Mouse (Mus musculus) limb, embryonic 15.5 days (tissue): Measurements from ENCODE around the gene Prkch. TPM values are rescaled to one million over a fixed set of nuclear protein-coding genes. Genes with fewer than 3 reads are reported as not detected.

Experiments used
- ATAC-seq: fragments of 200-750 bp; cut with Nextera tagmentation; 2 replicates; pipeline ENCODE4 v1.8.0; 2017; ENCODE audit warnings: low read depth, moderate TSS enrichment; ENCODE audit not compliant: insufficient number of reproducible peaks, low FRiP score, low TSS enrichment
- H3K27ac ChIP-seq: fragments of 300-500 bp; sonication (generic); 2 replicates; pipeline ENCODE4 v1.5.1; 2015; ENCODE audit warnings: moderate library complexity, mild to moderate bottlenecking, inconsistent platforms
- H3K27me3 ChIP-seq: fragments of 300-500 bp; sonication (generic); 2 replicates; pipeline ENCODE4 v1.6.1; 2015; ENCODE audit warnings: inconsistent platforms
- H3K36me3 ChIP-seq: fragments of 300-500 bp; sonication (generic); 2 replicates; pipeline ENCODE4 v1.6.1; 2015; ENCODE audit warnings: inconsistent platforms
- H3K4me1 ChIP-seq: fragments of 300-500 bp; sonication (generic); 2 replicates; pipeline ENCODE4 v1.6.1; 2015; ENCODE audit warnings: inconsistent platforms
- H3K4me2 ChIP-seq: fragments of 300-500 bp; sonication (generic); 2 replicates; pipeline ENCODE4 v1.6.1; 2015; ENCODE audit warnings: mild to moderate bottlenecking, inconsistent platforms
- H3K4me3 ChIP-seq: fragments of 300-500 bp; sonication (generic); 2 replicates; pipeline ENCODE4 v1.5.1; 2015; ENCODE audit warnings: mild to moderate bottlenecking, inconsistent platforms
- H3K9ac ChIP-seq: fragments of 300-500 bp; sonication (generic); 2 replicates; pipeline ENCODE4 v1.6.1; 2015; ENCODE audit warnings: inconsistent platforms
- H3K9me3 ChIP-seq: fragments of 300-500 bp; sonication (generic); 2 replicates; pipeline ENCODE4 v1.6.1; 2016; ENCODE audit warnings: inconsistent platforms
- WGBS: fragments of 180-500 bp; shearing (Covaris S2); methylation state at CpG from one replicate; pipeline ENCODE4 v1.1.7; 2015; 5-methylcytosine and 5-hydroxymethylcytosine counted together
- polyA plus RNA-seq: library from polyadenylated mRNA; unstranded; fragments of >200 nt; fragmentation: Nextera tagmentation; extraction: Ambion mirVana; gene quantifications from 2 replicates; pipeline ENCODE4 v1.2.1, GENCODE M21; 2015

The Prkch gene
- polyA plus RNA-seq, 1 experiment from 2014 or later: 18.2 TPM

DNA sequence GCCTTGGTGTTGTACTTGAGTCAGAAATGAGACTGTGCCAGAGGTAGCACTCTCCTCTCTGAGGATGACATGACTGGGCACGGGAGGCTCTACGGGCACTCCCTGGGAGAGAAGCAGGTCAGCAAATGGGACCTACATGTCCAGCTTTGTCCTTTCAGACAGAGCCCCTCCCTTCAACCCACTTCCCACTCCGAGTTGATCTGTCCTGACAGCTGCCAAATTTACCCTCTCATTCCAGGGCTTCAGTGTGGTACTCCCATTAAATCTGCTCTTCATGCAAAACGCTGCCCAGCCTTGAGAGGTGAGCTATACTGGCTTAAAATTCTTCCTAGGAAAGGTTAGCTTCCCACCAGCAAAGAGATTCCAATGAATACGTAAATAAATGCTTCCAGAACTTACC, 215.1 kb downstream of the Prkch start:
- WGBS: 72% methylated on average over 5 of the region's 5 CpGs
- no peak for ATAC-seq
- H3K9ac ChIP-seq: no peak overlapping the region
- no peak overlapping the region for H3K4me3 ChIP-seq
- no peak overlapping the region for H3K4me2 ChIP-seq
- H3K27me3 ChIP-seq: no peaks in the 10 kb centered on the region
- H3K4me1 ChIP-seq: peaks cover 26% of the 10 kb centered on the region
- no peaks in the 10 kb centered on the region for H3K36me3 ChIP-seq
- no peaks in the 10 kb centered on the region for H3K9me3 ChIP-seq
- H3K27ac ChIP-seq: no peak overlapping the region

DNA sequence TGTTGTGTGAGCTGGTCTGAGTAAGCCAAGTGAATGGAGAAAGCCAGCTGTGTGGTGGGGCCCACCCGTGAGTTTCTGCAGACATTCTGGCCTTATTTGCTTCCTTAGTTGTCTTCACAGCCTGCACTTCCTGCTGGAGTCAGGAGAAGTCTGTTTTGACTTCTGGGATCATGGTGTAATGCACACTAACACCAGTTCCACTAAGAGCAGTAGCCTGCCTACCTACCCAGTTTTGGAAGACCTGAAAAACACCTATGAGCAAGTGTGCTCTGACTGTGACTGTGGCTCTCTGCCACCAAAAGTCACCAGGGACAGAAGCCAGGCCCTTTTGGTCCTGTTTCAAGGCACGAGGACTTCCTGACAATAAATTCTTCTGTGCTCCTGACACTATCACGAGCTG, 216.3 kb downstream of the Prkch start:
- H3K27ac ChIP-seq: no peak overlapping the region
- WGBS: 25% methylated on average over 3 of the region's 3 CpGs
- H3K4me3 ChIP-seq: no peak overlapping the region
- no peaks in the 10 kb centered on the region for H3K27me3 ChIP-seq
- peaks cover 17% of the 10 kb centered on the region for H3K4me1 ChIP-seq
- H3K4me2 ChIP-seq: no peak overlapping the region
- no peak overlapping the region for H3K9ac ChIP-seq
- H3K36me3 ChIP-seq: no peaks in the 10 kb centered on the region
- ATAC-seq: no peak
- no peaks in the 10 kb centered on the region for H3K9me3 ChIP-seq

- Histone ChIP-seq H3K27ac (no peak overlapping the region), H3K4me3 (no peak overlapping the region), H3K9ac (no peak overlapping the region), H3K9me3 (no peaks in the 10 kb centered on the region), H3K4me1 (peaks cover 17% of the 10 kb centered on the region), H3K27me3 (no peaks in the 10 kb centered on the region), H3K36me3 (no peaks in the 10 kb centered on the region), H3K4me2 (no peak overlapping the region)
- ATAC-seq: no peak
- 71% methylated on average over 8 of the region's 8 CpGs for WGBS
Measured at GRCm38 (mm10) chr12:73801845-73802244, 217.2 kb downstream of the Prkch start.

GRCm38 (mm10) chr12:73802379-73803057, 217.9 kb downstream of the Prkch start:
- no peaks in the 10 kb centered on the region for H3K27me3 ChIP-seq
- H3K27ac ChIP-seq: no peak overlapping the region
- no peaks in the 10 kb centered on the region for H3K36me3 ChIP-seq
- peaks cover 15% of the 10 kb centered on the region for H3K4me1 ChIP-seq
- H3K9ac ChIP-seq: no peak overlapping the region
- H3K4me3 ChIP-seq: no peak overlapping the region
- no peak overlapping the region for H3K4me2 ChIP-seq
- no peak for ATAC-seq
- WGBS: 31% methylated on average over 10 of the region's 10 CpGs
- no peaks in the 10 kb centered on the region for H3K9me3 ChIP-seq

DNA sequence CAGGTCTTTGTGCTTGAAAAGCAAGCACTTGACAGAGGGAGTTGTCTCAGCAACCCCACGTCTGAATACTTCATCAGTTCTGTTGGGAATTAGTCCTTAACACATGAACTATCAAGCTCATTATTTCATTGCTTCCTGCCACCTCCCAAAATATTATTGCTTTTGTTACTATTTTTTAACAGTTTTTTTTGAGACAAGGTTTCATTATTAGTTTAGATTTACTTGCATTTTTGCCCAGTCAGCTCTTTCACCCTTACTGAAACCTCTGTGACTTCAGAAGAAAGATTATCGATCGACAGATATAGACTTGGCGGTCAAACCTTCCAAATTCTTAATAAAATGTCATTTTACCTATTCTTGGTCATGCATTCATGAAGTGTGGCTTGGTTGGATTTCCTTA, 219.3 kb downstream of the Prkch start:
- H3K4me2 ChIP-seq: no peak overlapping the region
- H3K4me1 ChIP-seq: peaks cover 15% of the 10 kb centered on the region
- H3K36me3 ChIP-seq: no peaks in the 10 kb centered on the region
- H3K27me3 ChIP-seq: no peaks in the 10 kb centered on the region
- no peak overlapping the region for H3K9ac ChIP-seq
- H3K9me3 ChIP-seq: no peaks in the 10 kb centered on the region
- H3K4me3 ChIP-seq: no peak overlapping the region
- no peak overlapping the region for H3K27ac ChIP-seq
- WGBS: 91% methylated on average over 4 of the region's 4 CpGs
- no peak for ATAC-seq

DNA sequence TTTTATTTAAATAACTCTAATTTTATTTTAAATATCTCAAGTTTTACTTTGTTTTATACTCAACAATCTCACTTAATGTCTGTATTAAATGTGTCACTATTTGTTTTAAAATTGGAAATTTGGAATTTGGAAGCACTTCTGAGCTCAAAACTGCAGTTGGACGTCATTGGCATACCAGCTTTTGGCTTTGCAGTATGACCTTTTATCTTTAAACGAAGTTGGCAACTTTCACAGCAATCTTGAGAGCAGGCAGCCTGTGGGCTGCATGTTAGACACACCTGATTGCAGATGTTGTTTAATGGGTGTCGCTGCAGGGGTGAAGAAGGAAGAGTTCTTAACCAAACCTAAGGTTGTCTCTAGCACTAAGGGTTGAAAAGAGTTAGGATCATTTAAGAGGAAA, 220.9 kb downstream of the Prkch start:
- ATAC-seq: no peak
- 50% methylated on average over 3 of the region's 3 CpGs for WGBS

DNA sequence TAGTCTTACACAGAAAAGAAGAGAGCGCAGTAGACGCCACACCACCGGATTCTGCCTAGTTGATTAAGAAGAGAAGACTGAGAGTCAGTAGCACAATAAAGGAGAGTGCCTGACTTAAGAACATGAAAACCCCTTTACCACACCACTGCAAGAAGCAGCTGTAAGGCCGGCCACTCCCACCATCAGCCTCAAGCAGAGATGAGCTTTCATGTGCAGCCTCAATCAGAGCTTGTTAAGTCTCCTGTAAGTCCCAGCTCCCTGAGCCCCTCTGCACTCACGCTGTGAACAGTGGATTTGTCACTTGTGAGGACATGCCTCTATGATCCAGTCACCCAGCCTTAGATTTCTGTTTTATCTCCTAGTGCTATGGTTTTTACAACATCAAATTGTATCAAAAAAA, 221.4 kb downstream of the Prkch start:
- H3K27ac ChIP-seq: no peak overlapping the region
- peaks cover 27% of the 10 kb centered on the region for H3K4me1 ChIP-seq
- no peak overlapping the region for H3K4me2 ChIP-seq
- no peaks in the 10 kb centered on the region for H3K9me3 ChIP-seq
- WGBS: 49% methylated on average over 5 of the region's 5 CpGs
- H3K9ac ChIP-seq: no peak overlapping the region
- no peak overlapping the region for H3K4me3 ChIP-seq
- no peaks in the 10 kb centered on the region for H3K27me3 ChIP-seq
- H3K36me3 ChIP-seq: no peaks in the 10 kb centered on the region
- no peak for ATAC-seq

More for the DNA sequence above, 220.9 kb downstream of the Prkch start:
- Histone ChIP-seq H3K4me2 (no peak overlapping the region), H3K4me1 (peaks cover 27% of the 10 kb centered on the region), H3K9me3 (no peaks in the 10 kb centered on the region), H3K36me3 (no peaks in the 10 kb centered on the region), H3K4me3 (no peak overlapping the region), H3K27me3 (no peaks in the 10 kb centered on the region), H3K9ac (no peak overlapping the region), H3K27ac (no peak overlapping the region)

- Histone ChIP-seq H3K4me2 (no peak overlapping the region), H3K4me1 (peaks cover 34% of the 10 kb centered on the region), H3K4me3 (no peak overlapping the region), H3K36me3 (no peaks in the 10 kb centered on the region), H3K27ac (0 out of 2 replicates have a peak overlapping the region, but pooled peaks have one; percentile 11), H3K9me3 (no peaks in the 10 kb centered on the region), H3K27me3 (no peaks in the 10 kb centered on the region), H3K9ac (no peak overlapping the region)
- no peak for ATAC-seq
- WGBS: 56% methylated on average over 2 of the region's 2 CpGs
Measured at GRCm38 (mm10) chr12:73807228-73807627, 222.6 kb downstream of the Prkch start.

DNA sequence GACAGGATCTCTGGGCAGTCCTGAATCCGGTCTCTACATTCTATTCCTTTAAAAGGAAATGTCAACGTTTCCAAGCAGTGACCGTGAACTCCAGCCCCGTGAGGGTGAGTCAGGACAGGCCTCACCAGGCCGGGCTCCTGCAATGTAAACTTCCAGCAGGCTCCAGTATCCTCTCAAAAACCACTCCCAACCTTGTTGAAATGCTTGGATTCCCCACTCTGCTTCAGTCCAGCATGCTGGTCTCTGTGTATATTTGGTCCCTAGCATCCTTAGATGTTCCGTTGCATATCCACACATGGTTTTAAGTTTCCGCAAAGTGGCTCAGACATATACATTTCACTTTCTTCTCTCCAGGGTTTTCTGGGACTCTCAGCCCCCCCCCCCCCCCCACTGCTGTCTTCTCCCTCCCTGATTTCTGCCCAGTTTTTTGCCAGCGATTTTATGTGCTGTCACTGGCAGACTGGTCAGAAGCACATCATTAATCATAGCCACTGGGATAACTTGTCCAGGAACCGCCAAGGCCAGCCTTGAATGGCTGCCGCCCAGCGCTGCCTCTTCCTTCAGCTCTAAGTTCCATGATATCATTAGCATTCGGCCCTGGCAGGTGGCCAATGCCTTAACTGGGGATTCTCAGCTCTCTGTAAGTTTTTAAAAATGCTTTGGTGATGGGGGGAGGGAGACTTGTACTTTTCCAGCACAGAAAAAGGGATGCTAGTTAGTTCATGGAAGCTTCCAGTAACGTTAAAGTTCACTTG, 225.6 kb downstream of the Prkch start:
- WGBS: 28% methylated on average over 13 of the region's 13 CpGs
- Histone ChIP-seq H3K4me3 (no peak overlapping the region), H3K4me1 (peaks cover 35% of the 10 kb centered on the region), H3K27me3 (no peaks in the 10 kb centered on the region), H3K4me2 (no peak overlapping the region), H3K36me3 (no peaks in the 10 kb centered on the region), H3K9ac (no peak overlapping the region), H3K27ac (peak overlapping the region; percentile 71), H3K9me3 (no peaks in the 10 kb centered on the region)
- ATAC-seq: peak; percentile 84

DNA sequence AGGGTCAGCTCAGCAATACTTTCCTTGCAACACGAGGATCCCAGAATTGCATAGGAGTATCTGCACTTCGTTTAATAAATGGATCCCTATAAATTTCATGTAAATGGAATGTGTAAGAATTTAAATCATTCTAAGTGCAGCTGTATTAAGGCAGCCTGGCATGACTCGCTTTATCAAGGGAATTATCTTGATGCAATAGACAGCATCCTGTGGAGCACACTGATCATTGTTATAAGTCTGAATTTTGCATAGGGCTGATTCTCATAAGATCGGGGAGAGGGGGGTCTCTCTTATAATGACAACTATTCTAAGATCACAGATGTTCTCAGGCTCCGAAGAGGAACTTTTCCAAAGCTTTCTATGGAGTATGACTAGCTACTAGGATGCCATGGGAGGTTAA, 226.3 kb downstream of the Prkch start:
- peaks cover 35% of the 10 kb centered on the region for H3K4me1 ChIP-seq
- no peak overlapping the region for H3K4me3 ChIP-seq
- 51% methylated on average over 5 of the region's 5 CpGs for WGBS
- ATAC-seq: no peak
- peak overlapping the region; percentile 47 for H3K27ac ChIP-seq
- no peaks in the 10 kb centered on the region for H3K27me3 ChIP-seq
- no peak overlapping the region for H3K9ac ChIP-seq
- H3K4me2 ChIP-seq: no peak overlapping the region
- H3K36me3 ChIP-seq: no peaks in the 10 kb centered on the region
- no peaks in the 10 kb centered on the region for H3K9me3 ChIP-seq

GRCm38 (mm10) chr12:73812198-73812597, 227.6 kb downstream of the Prkch start:
- 78% methylated on average over 6 of the region's 6 CpGs for WGBS
- ATAC-seq: no peak
- H3K36me3 ChIP-seq: no peaks in the 10 kb centered on the region
- H3K4me2 ChIP-seq: no peak overlapping the region
- H3K27me3 ChIP-seq: no peaks in the 10 kb centered on the region
- H3K9ac ChIP-seq: no peak overlapping the region
- peaks cover 35% of the 10 kb centered on the region for H3K4me1 ChIP-seq
- no peaks in the 10 kb centered on the region for H3K9me3 ChIP-seq
- H3K4me3 ChIP-seq: no peak overlapping the region
- no peak overlapping the region for H3K27ac ChIP-seq

DNA sequence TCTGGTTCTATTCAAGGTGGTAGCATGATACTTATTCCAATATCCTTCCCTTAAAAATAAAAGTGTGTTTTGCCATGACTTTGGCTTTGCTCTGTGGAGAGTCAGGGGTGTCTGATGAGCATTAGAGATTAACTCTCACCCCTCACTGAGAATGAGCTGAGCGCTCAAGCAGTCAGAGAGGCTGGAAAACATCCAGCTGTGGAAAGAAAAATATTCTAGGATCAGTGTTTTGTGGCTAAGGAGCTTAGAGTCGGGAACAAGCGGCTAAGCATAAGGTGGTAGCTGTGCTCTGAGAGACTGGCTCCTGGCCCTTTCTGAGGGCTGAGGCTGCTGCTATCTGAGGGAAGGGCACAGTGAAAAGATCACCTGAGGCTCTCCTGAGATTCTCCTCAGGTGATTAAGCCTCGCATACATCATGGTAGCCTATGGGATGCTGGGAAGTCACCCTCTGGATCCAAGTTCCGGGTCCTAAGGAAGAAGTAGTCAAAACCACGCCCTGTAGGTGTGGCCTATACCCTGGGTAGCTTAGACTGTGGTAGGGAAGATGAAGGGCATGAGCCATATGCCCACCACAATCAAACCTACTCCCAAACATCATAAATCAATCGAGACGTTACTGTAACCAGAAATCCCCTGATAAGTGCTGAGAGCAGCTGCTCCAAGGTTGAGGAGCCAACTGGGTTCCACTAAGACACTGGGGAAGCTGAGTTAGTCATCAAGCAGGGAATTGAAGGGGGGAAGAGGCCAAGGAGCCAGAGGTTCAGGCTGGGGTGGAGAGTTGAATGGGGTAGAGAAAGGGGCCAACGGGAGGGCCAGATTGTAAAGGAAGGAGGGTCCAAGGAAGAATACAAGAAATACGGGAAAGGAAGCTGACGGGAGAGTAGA, 228.7 kb downstream of the Prkch start:
- H3K4me2 ChIP-seq: no peak overlapping the region
- H3K4me1 ChIP-seq: peaks cover 35% of the 10 kb centered on the region
- H3K27ac ChIP-seq: peak overlapping the region; percentile 75
- H3K4me3 ChIP-seq: no peak overlapping the region
- H3K9me3 ChIP-seq: no peaks in the 10 kb centered on the region
- no peaks in the 10 kb centered on the region for H3K36me3 ChIP-seq
- 52% methylated on average over 11 of the region's 11 CpGs for WGBS
- H3K27me3 ChIP-seq: no peaks in the 10 kb centered on the region
- H3K9ac ChIP-seq: no peak overlapping the region
- 0 out of 2 replicates have a peak, but pooled peaks have one; percentile 7 for ATAC-seq
